Comparison of ENCODE assay signal across 15 mouse cellular contexts in genomic region chr12:45670246-45670873, GRCm38 (mm10).
DNase-seq lines count a peak whose midpoint lies in the region; ATAC-seq and TF ChIP-seq lines count a peak whose summit lies in the region.
"Had no signal": no experiment of that assay in that cellular context is flagged by ENCODE, and none has a peak within 500 bp of the region (broad histone marks: within the 10 kb centered on the region; RNA-seq: fewer than 3 reads in every experiment).

No protein-coding gene starts in this region.

- no peak overlapping the region for H3K9ac ChIP-seq in kidney, embryonic 15.5 days
- no peak overlapping the region for H3K9ac ChIP-seq in forebrain, postnatal 0 days
- no peak overlapping the region for H3K9ac ChIP-seq in limb, embryonic 14.5 days (ENCODE audit: low read depth, low read length, severe bottlenecking)
- no peak overlapping the region; the same call in 1 of the 2 replicates for H3K9ac ChIP-seq in neural tube, embryonic 14.5 days (replicated peaks; ENCODE audit: low read depth, low read length)
- H3K9ac ChIP-seq: embryonic facial prominence, embryonic 12.5 days; liver, embryonic 14.5 days had no signal

- H3K9me3 ChIP-seq in kidney, embryonic 15.5 days (replicated peaks) = no peaks in the 10 kb centered on the region
- H3K9me3 ChIP-seq in forebrain, postnatal 0 days (ENCODE audit: low read length) = no peaks in the 10 kb centered on the region
- no peaks in the 10 kb centered on the region for H3K9me3 ChIP-seq in limb, embryonic 14.5 days (ENCODE audit: control insufficient read depth, low read length)
- no peaks in the 10 kb centered on the region for H3K9me3 ChIP-seq in neural tube, embryonic 14.5 days (ENCODE audit: control insufficient read depth, low read length)
- H3K9me3 ChIP-seq: embryonic facial prominence, embryonic 12.5 days had no signal

- intact Hi-C loops in heart, postnatal 10 days (cut with DNase I) = no loop called here

- TF ChIP-seq CTCF in forebrain, postnatal 0 days (IDR thresholded peaks at IDR 0.05; ENCODE audit: low read depth) = no peak; the same call in 1 of the 2 replicates

- H3K4me2 ChIP-seq in kidney, embryonic 15.5 days = peak overlapping the region; percentile 1; the same call in 1 of the 2 replicates
- H3K4me2 ChIP-seq in forebrain, postnatal 0 days (ENCODE audit: low read depth) = 0 out of 2 replicates have a peak overlapping the region, but pooled peaks have one; percentile 25
- H3K4me2 ChIP-seq in limb, embryonic 14.5 days (replicated peaks; ENCODE audit: low read depth, low read length, severe bottlenecking) = no peak overlapping the region
- peak overlapping the region; percentile 12; the same call in 1 of the 2 replicates for H3K4me2 ChIP-seq in neural tube, embryonic 14.5 days (ENCODE audit: low read depth, low read length)
- H3K4me2 ChIP-seq: embryonic facial prominence, embryonic 12.5 days; heart, embryonic 11.5 days had no signal

- WGBS in kidney, embryonic 15.5 days = 34% methylated on average over 6 of the region's 6 CpGs
- 52% methylated on average over 6 of the region's 6 CpGs for WGBS in forebrain, postnatal 0 days
- 25% methylated on average over 6 of the region's 6 CpGs for WGBS in limb, embryonic 14.5 days
- WGBS in neural tube, embryonic 14.5 days = 31% methylated on average over 6 of the region's 6 CpGs

- no peak for TF ChIP-seq POLR2A in limb, embryonic 14.5 days (IDR thresholded peaks at IDR 0.05; ENCODE audit: borderline replicate concordance, extremely low read depth, insufficient read depth, insufficient read length)

- H3K4me3 ChIP-seq in kidney, embryonic 15.5 days (replicated peaks) = no peak overlapping the region
- H3K4me3 ChIP-seq in forebrain, postnatal 0 days (ENCODE audit: low read depth, low read length) = no peak overlapping the region
- H3K4me3 ChIP-seq in limb, embryonic 14.5 days (replicated peaks; ENCODE audit: low read length) = no peak overlapping the region
- no peak overlapping the region for H3K4me3 ChIP-seq in neural tube, embryonic 14.5 days (ENCODE audit: low read depth, low read length)
- H3K4me3 ChIP-seq: embryonic facial prominence, embryonic 12.5 days had no signal

- peaks cover 13% of the 10 kb centered on the region for H3K4me1 ChIP-seq in kidney, embryonic 15.5 days
- H3K4me1 ChIP-seq in forebrain, postnatal 0 days (ENCODE audit: insufficient read depth) = peaks cover 11% of the 10 kb centered on the region; the same call in 1 of the 2 replicates
- H3K4me1 ChIP-seq in limb, embryonic 14.5 days (ENCODE audit: control insufficient read depth, insufficient read depth, low read length) = peaks cover 34% of the 10 kb centered on the region
- peaks cover 16% of the 10 kb centered on the region for H3K4me1 ChIP-seq in neural tube, embryonic 14.5 days (ENCODE audit: control insufficient read depth, insufficient read depth, low read length)

- peak; percentile 74 for ATAC-seq in kidney, embryonic 15.5 days (replicated peaks; ENCODE audit: low FRiP score)
- peak; percentile 83 for ATAC-seq in forebrain, postnatal 0 days
- 0 out of 2 replicates have a peak, but pooled peaks have one; percentile 41 for ATAC-seq in limb, embryonic 14.5 days (ENCODE audit: low FRiP score, low read depth)
- peak; percentile 90 for ATAC-seq in neural tube, embryonic 14.5 days (ENCODE audit: low read depth)

- no peak overlapping the region for H3K27ac ChIP-seq in kidney, embryonic 15.5 days
- H3K27ac ChIP-seq in forebrain, postnatal 0 days (ENCODE audit: low read depth, low read length) = peak overlapping the region; percentile 64
- H3K27ac ChIP-seq in limb, embryonic 14.5 days (replicated peaks; ENCODE audit: low read depth, low read length) = no peak overlapping the region
- H3K27ac ChIP-seq in neural tube, embryonic 14.5 days (ENCODE audit: low read depth, low read length) = peak overlapping the region; percentile 95
- H3K27ac ChIP-seq: embryonic facial prominence, embryonic 12.5 days; liver, embryonic 14.5 days had no signal

- H3K27me3 ChIP-seq in kidney, embryonic 15.5 days = no peaks in the 10 kb centered on the region
- no peaks in the 10 kb centered on the region for H3K27me3 ChIP-seq in forebrain, postnatal 0 days (ENCODE audit: insufficient read depth, low read length)
- no peaks in the 10 kb centered on the region for H3K27me3 ChIP-seq in limb, embryonic 14.5 days (ENCODE audit: control insufficient read depth, insufficient read depth, low read length)
- H3K27me3 ChIP-seq in neural tube, embryonic 14.5 days (ENCODE audit: control insufficient read depth, insufficient read depth, low read length) = no peaks in the 10 kb centered on the region
- H3K27me3 ChIP-seq: embryonic facial prominence, embryonic 12.5 days had no signal

- H3K36me3 ChIP-seq in kidney, embryonic 15.5 days = no peaks in the 10 kb centered on the region
- H3K36me3 ChIP-seq in forebrain, postnatal 0 days (ENCODE audit: insufficient read depth) = no peaks in the 10 kb centered on the region
- H3K36me3 ChIP-seq in limb, embryonic 14.5 days (ENCODE audit: control insufficient read depth, insufficient read depth, low read length) = no peaks in the 10 kb centered on the region
- no peaks in the 10 kb centered on the region for H3K36me3 ChIP-seq in neural tube, embryonic 14.5 days (ENCODE audit: control insufficient read depth, insufficient read depth, low read length)
- H3K36me3 ChIP-seq: embryonic facial prominence, embryonic 12.5 days had no signal

- DNase-seq in kidney, postnatal 14 days = no peak
- peak; percentile 46 for DNase-seq in forebrain, postnatal 0 days
- no peak for DNase-seq in limb, embryonic 14.5 days (ENCODE audit: low spot score)
- DNase-seq in heart, postnatal 10 days = no peak
- no peak for DNase-seq in layer of hippocampus, adult 9-10 months (ENCODE audit: low spot score)
- DNase-seq: cerebellum, postnatal 10 days; layer of hippocampus, postnatal 36 days; lung, postnatal 36 days; right cerebral cortex, adult 18-20 months; thymus, postnatal 14 days had no signal

Comparison
In these comparisons a context has a peak if more than half of its experiments do, and no peak if none do; other contexts are left out.
1. H3K27ac ChIP-seq: peak in forebrain, postnatal 0 days (single experiment) and neural tube, embryonic 14.5 days (single experiment); none in kidney, embryonic 15.5 days (single experiment) and limb, embryonic 14.5 days (single experiment).
2. Peak in every context shown above with its lines, with median percentiles within 50 percentile points of each other: ATAC-seq.